Mouse (Mus musculus) lung, postnatal 10 days (tissue): ENCODE measurements at regions not wholly inside any gene's neighbourhood (a gene's known extent, or its start where the extent isn't known, plus 50 kb on each side); places are given as distances from the start of the nearest gene placed in this dataset.
A peak's percentile ranks its signal among the peaks of the same experiment; 100 is the strongest.

ENCODE experiments used
- DNase-seq: peaks from one replicate; pipeline ENCODE4 v3.0.0; 2021

GRCm38 (mm10) chr13:51975330-51975729, 128.9 kb downstream of the Gadd45g start:
- DNase-seq, result no peak

DNA sequence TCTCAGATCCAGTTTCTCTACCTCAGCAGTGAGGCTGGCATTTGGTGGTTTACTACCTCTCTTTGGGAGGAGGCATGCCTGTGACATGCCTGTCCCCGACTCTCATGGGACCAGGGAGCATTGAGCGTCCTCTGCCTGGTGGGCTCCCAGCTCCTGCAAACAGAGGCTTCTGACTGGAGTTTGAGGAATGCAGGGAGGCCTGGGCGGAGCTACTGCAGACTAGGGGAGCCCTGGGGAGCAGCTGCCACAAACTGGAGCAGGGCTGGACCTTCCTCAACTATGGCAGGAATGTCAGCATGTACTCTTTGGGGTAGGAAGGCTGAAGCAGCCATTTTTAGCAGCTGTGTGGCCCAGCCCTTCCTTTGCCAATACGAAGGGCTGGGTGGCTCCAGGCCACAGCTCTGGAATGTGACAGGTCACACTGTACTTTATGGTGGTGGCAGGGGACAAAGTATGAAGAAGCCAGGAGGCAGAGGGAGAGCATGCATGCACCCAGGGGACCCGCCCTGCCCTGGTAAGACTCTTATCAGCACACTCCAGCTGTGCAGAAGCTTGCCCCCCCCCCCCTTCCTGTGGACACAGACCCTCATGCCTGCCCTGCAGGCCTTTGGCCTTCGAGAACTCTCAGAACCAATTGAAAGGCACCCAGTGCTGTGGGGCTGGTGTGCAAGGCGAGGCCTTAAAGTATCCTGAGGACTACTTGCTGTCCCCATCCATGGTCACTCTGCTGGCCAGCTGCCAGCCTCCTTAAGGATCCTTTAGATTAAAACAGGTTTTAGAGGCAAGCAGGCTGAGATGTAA, 129.5 kb downstream of the Gadd45g start:
- peak; percentile 83 for DNase-seq

DNA sequence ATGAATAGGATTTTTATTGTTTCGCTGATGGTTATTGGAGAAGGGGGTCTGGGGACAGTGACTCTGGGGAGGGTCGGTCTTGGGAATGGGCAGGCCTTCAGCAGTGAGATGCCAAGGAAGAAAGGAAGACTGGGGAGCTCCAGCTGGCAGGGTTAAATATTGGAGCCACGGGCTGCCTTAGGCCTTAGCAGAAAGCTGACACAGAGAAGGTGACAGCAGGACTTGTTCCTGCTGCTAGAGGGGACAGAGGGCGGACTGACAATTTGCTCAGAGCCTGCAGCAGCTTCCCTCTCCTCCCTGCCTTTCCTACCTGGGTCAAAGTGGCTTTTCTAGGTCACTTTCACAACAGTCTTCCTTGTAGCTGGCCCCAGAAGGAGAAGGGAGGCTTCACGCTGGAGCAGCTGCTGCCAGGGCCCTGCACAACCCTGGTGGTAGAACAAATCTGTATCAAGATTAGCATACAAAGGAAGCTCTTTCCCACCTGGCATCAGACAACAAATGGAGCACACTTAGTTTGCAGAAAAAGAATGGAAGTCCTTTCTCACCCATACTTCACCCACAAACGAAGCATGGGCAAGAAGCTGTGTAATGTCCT, 130.2 kb downstream of the Gadd45g start:
- DNase-seq, result peak; percentile 39

DNA sequence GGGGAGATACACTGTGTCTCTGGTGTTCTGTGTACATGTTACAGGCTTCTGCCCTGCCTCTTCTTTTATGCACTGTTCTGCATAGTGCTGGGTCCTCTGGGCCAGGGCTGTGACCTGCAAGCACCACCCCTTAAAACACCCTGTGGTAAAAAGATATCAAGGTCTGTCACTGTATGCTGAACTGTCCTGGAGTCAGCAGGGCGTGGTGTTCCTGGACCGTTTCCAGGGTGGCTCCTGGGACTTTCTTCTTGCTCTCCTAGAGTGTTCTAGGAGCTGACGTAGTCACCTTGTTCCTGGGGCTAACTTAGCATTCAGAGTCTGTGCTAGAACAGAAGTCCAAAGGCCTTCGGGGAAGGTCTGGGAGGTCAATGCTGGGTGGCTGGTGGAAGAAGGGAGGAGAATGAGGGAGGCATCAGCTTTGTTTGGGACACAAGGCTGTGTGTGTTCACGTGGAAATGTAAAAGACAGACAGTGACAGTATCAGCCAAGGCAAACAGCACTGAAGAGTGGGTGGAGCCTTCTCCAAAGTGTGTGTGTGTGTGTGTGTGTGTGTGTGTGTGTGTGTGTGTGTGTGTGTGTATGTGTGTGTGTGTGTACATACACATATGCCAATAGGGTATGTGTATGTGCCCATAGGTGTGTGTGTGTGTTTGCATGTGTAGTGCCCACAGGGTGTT, 133.0 kb downstream of the Gadd45g start:
- DNase-seq, result no peak

GRCm38 (mm10) chr13:51980344-51980743, 133.9 kb downstream of the Gadd45g start:
- no peak for DNase-seq

GRCm38 (mm10) chr13:51983002-51983401, 136.5 kb downstream of the Gadd45g start:
- DNase-seq, result no peak

DNA sequence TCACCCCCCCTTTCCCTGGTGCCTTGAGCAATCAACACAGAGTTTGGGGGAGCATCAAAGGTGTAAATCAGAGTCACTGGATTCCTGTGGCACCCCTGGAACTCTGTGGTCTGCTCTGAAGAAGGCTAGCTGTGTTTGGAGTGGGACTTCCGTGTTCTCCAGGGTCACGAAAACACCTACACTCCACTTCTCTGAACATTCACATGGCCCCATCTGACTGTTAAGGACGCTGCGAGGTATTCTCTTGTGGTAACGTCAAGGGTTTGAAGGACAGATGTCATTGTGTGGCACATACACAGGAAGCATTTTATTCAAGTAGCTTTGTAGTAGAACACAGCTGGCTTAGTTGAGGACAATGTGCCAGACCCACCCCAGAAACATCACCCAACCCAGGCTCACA, 137.1 kb downstream of the Gadd45g start:
- no peak for DNase-seq

DNA sequence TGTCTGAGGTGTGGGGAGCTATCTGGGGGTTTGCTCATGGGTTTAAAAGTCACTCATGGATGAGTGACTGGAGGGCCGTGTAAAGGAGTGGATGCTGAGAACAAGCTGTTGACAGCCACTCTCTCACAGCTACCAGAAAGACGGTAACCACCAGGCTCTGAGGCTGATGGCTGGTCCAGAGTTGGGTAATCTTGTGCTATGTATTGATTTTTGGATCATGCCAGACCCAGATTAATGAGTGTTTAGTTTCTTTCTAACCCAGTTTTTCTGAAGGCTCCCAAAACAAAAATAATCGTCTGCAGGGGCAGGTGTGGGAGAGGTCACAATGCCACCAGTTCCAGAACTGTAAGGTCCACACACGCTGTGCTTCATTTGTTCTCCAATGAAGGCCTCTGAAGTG, 144.9 kb downstream of the Gadd45g start:
- DNase-seq, result no peak

GRCm38 (mm10) chr13:51992878-51993277, 146.4 kb downstream of the Gadd45g start:
- no peak for DNase-seq

GRCm38 (mm10) chr13:51996163-51996562, 149.7 kb downstream of the Gadd45g start:
- no peak for DNase-seq

DNA sequence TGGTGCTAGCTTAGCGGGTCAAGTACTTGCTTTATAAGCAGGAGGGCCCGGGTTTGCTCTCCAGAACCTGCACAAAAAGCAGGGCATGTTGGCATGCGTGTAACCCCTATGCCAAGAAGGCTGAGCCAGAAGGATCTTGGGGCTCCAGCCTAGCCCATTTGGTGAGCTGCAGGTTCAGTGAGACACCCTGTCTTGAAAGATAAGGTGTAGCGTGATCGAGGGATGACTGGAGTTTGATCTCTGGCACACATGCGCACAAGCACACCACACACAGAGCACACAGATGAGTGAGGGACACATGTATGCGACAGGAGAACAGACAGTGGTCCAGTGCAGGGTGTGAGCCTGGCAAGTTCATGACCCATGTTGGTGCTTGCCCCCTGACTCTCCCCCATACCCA, 152.1 kb downstream of the Gadd45g start:
- DNase-seq, result no peak

DNA sequence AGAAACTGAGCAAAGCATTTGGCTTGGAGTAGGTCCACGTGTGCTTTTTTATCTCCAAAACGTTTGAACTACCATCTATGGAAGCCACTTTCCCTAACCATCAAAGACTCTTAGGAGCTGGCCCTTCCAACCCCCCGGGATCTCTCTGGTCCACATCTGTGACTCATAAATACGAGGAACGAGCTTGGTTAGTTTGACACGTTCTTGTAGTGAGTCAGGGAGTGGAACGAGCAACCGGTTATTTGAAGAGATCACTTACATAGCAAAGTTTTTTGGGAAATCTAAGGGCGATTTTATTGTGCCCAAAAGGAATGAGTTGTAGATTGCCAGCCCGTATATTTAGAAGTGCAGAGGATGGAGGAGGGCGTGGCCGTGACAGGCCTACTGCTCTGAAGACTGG, 155.3 kb downstream of the Gadd45g start:
- no peak for DNase-seq

DNA sequence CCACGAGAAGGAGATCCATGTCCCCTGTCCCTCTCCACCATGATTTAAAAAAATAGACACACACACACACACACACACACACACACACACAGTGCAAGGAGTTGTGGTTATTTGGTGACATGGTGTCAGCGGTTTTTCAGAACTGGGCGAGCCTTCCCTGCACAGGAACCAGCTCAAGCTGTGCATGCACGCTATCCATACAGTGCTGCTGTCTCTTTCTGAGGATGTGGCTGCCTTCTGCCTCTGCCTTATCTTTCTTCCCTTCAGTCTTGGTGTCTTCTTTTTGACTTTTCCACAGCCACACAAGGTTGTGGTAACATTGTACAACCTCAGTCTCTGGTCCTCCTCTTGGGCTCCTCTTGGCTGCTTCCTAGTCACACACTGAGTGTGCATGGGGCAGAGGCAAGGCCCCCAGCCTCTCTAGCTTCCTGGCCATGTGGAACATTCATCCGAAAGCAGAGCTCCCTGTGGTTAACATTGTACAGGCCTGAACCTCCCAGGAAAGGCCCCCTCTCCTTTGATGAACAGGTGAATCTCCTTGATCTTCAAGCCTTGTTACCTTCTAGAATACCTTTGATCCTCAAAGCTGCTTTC, 157.6 kb downstream of the Gadd45g start:
- no peak for DNase-seq

DNA sequence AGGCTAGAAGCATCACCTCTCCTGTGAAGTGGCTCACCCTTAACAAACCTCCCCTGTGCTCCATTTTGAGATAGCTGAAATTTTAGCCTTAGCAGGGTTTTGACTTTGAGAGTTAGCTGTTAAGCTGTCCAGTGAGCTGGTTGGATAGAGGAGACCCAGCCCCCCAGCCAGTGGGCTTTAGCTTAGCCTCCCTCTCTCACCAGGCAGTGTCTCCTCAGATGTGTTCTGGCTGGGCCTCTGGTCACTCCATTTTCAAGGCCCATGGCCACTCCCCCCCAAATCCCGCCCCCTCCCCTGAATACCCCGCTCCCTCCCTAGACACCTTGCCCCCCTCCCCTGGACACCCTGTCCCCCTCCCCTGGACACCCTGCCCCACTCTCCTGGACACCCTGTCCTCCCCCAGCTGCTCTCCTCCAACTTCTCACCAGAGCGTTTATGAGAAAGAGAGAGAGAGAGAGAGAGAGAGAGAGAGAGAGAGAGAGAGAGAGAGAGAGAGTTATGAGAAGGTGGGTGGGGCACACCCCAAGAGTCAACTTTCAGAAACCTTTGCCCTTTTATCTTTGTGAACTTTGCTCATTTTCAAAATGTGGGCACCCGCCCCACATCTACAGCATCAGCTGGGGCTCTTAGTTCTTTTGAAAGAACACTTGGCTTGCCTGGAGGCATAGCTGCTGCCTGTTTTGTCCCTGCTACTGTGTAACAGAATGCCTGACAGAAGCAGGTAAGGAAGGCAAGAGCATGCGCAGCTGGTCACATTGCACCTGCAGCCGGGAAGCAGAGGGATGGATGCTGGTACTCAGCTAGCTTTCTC, 161.3 kb downstream of the Gadd45g start:
- no peak for DNase-seq

- no peak for DNase-seq
Measured at GRCm38 (mm10) chr13:52009231-52009630, 162.8 kb downstream of the Gadd45g start.

GRCm38 (mm10) chr13:52009766-52010165, 163.3 kb downstream of the Gadd45g start:
- no peak for DNase-seq

GRCm38 (mm10) chr13:52011001-52011400, 164.5 kb downstream of the Gadd45g start:
- no peak for DNase-seq

- no peak for DNase-seq
Measured at GRCm38 (mm10) chr13:52013182-52013581, 166.7 kb downstream of the Gadd45g start.

DNA sequence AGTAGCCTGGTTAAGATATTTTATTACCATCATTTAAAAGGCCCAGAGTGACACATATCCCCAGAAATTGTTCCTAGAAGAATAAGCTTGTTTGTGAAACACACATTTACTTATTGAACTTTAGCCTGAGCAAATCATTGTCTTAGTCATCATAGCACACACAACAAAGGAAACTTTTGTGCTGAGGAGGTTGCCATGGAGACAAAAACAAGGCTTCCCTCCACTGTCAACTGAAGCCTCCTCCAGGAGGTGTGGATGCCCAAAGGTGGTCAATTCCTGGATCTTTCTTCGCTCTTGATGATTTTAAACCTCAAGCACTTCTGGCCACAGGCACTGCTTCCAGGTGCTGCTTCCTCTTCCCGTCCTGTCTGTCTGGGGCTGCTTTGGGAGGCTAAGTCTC, 167.3 kb downstream of the Gadd45g start:
- DNase-seq, result no peak

DNA sequence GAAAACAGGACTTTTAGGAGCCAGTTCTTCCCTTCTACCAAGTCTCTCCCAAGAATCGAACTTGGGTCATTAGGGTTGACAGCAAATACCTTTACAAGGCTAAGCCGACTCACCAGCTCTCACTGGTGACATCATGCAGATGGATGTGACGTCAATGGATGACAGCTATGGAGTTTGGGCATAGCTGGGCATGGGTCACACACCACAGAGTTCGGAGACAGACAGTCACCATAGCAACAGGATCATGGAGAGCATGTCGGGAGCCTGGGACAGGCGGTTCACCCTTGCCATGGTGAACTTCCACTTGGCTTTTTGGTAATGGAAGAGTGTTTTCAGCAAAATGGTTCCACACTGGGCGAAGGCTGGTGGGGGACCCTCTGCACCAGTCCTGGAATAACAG, 168.1 kb downstream of the Gadd45g start:
- DNase-seq, result no peak

DNA sequence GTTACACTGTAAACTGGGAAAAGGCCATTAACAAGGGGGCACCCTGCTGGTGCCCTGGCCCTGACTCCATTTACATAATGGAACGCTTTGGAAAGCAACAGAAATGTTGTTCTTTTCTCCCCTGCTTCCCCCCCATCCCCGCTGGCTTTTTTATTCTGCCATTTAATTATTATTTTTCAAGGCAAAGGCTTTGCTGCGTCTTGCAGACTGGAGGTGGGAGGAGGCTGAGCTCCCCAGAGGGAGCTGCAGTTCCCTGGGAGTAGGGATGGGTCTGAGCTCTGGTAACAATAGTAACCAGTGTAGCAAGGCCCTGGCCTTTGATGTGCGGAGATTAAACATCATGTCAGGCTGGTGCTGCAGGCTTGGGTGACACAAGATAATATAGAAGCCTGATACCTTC, 168.6 kb downstream of the Gadd45g start:
- no peak for DNase-seq

- no peak for DNase-seq
Measured at GRCm38 (mm10) chr13:52015496-52015895, 169.0 kb downstream of the Gadd45g start.
